Mouse (Mus musculus) mature B cell (primary cell): ENCODE data around the gene BC049715.

Experiments
- in situ Hi-C: fragments of 300-500 bp; cut with MboI; formaldehyde crosslinking; loops from 2 replicates; pipeline ENCODE4 v1.14.3; 2019

BC049715 gene

DNA sequence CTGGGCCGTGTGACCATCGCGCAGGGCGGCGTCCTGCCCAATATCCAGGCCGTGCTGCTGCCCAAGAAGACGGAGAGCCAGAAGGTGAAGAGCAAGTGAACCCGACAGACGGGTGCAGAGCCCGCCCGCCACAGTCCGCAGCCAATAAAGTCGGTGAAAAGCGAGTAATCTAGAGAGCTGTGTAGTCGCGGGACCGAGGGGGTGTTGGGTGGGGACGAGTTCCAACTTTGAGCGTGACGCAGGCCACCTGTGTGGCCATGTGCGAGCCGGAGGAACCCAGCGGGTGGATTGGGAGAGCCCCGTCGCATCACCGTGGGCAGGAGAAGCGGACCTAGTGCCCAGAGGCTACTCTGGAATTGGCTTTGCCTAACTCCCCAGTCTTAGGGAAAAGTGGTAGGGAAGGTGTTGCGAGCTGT, 18.8 kb upstream of the BC049715 start:
- in situ Hi-C loops = no loop called here

DNA sequence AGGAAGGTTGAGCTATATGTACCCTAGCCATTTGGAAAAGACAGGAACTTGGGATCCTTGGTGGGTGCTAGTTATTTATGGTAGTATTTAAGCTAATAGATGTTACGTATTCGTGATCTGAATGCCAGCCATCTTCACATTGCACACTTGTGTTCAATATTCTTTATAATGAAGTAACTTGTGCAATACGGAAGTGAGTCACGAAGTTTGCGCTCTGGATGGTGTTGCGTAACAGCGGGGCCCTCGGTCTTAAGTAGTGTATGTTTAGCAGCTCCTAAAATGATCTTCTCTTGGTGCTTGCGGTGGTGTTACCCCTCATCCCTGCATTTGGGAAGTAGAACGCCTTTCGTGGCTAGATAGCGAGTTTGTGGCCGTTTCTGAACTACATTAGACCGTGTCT, 18.3 kb upstream of the BC049715 start:
- in situ Hi-C loops = no loop called here

DNA sequence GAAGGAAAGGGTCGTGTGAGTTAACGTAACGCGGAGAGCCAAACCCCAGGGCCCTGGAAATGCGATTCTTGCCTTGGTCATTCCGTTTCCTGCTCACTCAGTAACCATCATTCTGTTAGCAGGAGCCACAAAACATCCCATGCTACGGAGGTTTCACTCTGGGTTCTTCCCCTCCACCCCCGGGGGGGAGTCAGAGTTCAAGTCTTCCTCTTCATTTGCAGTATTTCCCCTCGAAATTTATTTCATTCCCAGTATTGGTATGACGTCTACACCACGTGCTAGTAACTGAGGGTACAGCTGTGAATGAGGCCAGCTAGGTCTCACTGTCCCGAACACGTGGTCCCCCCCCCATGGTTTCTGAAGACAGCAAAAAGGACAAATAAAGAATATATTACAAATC, 17.8 kb upstream of the BC049715 start:
- in situ Hi-C loops = no loop called here

DNA sequence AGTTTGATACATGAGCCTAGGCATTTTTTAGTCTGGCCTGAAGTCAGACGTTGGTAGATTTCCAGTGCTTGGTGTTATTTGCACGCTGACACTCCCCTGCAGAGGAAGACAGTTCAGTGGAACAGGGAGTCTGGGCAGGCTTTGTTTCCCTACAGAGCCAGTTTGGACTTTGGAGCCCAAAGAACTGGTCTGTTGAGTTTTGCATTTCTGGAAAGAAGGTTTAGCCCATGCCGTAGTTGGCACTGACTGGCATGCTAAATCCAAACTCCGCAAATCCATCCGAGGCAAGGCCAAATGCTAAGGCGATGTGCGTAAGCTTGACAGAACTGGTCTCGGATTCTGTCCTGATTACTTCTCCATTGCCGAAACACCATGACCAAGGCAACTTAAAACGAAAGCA, 16.2 kb upstream of the BC049715 start:
- in situ Hi-C loops = no loop called here

- in situ Hi-C loops = no loop called here
Measured at GRCm38 (mm10) chr6:136813117-136813516, 14.3 kb upstream of the BC049715 start.

- in situ Hi-C loops = no loop called here
Measured at GRCm38 (mm10) chr6:136815381-136815780, 12.0 kb upstream of the BC049715 start.

GRCm38 (mm10) chr6:136816826-136817225, 10.6 kb upstream of the BC049715 start:
- in situ Hi-C loops = no loop called here

GRCm38 (mm10) chr6:136817549-136817948, 9.9 kb upstream of the BC049715 start:
- in situ Hi-C loops = no loop called here

DNA sequence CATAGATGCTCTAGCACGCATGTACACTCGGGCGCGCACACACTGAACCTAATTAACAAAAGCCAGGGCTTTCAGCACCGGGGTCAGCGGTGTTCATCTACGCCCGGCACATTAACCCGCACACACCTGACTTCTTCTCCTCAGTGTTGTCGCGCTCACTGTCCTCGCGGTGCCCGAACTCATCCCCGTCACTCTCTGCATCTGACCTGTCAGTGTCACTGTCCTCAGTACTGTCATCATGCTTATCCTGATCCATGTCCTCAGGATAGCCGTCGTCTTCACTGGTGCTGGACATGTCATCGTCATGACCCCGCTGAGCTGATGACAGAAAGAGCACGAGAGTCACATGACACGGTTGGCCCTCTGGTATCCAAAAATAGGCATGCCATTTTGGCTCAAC, 7.0 kb upstream of the BC049715 start:
- in situ Hi-C loops = no loop called here

DNA sequence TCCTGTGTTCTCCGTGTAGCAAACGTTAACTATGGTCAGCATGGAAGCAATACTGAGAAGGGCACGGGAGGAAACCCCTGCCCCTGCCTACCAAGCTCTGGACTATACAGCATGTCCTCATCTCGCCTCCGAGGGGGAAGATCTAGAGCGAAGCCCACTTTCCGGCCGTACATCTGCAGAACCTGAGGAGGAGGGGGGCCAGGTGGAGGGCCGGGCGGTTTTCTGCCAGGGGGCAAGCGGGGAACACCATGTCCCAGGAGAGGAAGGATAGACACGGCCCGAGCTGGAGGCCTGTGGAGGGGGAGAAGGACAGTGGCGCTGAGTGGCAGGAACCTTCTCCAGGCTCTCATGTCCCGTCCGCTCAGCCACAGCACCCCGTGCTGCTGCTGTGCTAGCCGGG, 6.3 kb upstream of the BC049715 start:
- in situ Hi-C loops = no loop called here

- in situ Hi-C loops = no loop called here
Measured at GRCm38 (mm10) chr6:136824987-136825386, 2.4 kb upstream of the BC049715 start.

DNA sequence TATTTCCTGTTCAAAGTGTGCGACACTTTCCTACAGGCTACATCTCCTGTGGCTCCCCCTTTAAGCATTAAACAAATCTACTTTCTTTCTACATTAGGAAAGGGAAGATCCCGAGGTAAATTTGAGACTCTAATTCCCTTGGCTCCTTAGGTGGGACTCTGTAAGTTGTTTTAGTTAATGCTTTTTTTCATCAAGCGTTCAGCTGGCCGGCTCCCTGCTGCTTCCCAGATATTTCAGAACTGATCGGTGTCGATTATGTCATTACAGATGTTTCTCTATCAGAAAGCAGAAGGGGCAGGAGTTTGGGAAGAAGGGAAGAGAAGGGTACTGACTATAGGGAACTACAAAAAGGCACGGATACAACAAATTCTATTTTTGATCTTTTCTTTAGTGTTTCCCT, 310 bp upstream of the BC049715 start:
- in situ Hi-C loops = no loop called here

- in situ Hi-C loops = no loop called here
Measured at GRCm38 (mm10) chr6:136827881-136828561, 595 bp downstream of the BC049715 start, which contains the start of gene Wbp11. Wbp11 (minus strand) TSS chr6:136828233.

DNA sequence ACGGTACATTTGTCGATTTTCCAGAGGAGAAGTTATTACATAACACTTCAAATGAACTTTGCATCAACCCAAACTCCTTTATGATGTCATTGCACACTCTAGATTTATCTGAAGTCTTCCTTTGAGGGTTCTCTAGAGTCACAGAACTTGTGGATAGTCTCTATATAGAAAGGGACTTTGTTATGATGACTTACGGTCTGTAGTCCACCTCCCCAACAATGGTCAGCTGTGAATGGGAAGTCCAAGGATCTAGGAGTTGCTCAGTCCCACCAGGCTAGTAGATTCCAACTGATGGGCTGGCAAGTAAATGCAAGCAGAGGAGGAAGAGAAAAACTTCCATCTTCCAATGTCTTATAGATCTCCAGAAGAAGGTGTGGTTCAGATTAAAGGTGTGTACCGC, 1.3 kb downstream of the BC049715 start:
- in situ Hi-C loops = no loop called here

- in situ Hi-C loops = no loop called here
Measured at GRCm38 (mm10) chr6:136831712-136832111, 4.3 kb downstream of the BC049715 start.

DNA sequence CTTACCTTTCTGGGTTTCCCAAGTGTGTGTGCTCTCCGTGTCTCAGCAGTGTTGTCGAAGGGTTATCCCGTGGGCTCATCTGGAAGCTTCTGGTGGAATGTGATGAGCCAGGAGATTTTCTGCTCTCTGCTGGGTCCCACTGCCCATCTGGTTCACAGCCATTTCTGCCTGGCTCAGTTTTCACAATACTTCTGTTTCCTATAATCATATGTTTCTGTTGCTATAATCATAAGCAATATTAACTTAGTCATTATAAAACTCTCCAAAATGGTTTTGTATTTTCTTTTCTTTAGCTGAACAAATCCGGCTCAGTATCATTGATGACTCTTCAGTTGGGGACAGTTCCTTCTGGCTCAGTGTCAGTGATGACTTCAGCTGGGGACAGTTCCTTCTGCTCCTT, 7.9 kb downstream of the BC049715 start, which contains the start of gene Smco3:
Gene Smco3, minus strand, starts transcription at position 101 of the 400 bp plus-strand sequence.
- in situ Hi-C loops = no loop called here

- in situ Hi-C loops = no loop called here
Measured at GRCm38 (mm10) chr6:136837323-136837722, 9.9 kb downstream of the BC049715 start.

GRCm38 (mm10) chr6:136844903-136845302, 17.5 kb downstream of the BC049715 start:
- in situ Hi-C loops = no loop called here

- in situ Hi-C loops = no loop called here
Measured at GRCm38 (mm10) chr6:136845706-136846480, 18.5 kb downstream of the BC049715 start.

DNA sequence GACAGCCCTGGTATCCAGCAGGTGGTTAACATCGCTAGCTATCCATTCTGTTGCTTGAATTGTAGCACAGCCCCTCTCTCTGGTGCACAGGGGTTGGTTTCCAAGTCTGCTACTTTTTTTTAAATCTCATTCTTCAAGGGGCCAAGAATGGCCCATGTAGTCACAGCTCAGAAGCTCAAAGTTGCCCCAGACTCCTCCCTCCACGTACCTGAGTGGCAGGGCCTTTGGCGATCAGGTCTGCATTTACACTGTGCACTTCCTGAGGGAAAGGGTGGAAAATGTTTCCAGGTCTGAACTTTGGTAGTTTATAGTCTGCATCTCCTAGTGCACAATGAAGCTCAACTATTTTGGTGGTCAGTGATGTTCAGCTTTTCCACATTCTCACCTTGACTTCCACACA, 19.8 kb downstream of the BC049715 start:
- in situ Hi-C loops = no loop called here

- in situ Hi-C loops = no loop called here
Measured at GRCm38 (mm10) chr6:136847790-136848189, 20.4 kb downstream of the BC049715 start.

- in situ Hi-C loops = no loop called here
Measured at GRCm38 (mm10) chr6:136848399-136848798, 21.0 kb downstream of the BC049715 start.

DNA sequence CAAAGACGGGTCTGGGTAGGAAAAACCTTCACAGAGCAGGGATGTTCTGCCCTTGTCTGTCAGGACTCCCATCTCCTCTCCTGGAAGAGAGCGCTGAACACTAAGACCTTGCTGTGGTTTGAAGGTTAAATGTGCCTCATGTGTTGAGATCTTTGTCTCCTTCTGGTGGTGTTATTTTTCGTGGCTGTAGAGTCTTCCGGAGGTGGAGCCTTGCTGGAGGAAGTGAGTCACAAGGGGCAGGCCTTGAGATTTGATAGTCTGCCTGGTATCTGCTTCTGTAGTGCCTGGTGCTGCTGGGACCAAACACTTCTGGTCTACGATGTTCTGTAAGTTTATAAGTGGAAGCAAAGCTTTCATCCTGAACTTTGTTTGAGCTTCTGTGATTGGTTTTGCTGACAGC, 21.5 kb downstream of the BC049715 start:
- in situ Hi-C loops = no loop called here
